Mouse (Mus musculus): ENCODE data around the gene Slc36a3.

Slc36a3 gene
- long read RNA-seq, experiment 1: 0 reads
- long read RNA-seq, experiment 2: 0 reads

- intact Hi-C loops (cut with DNase I): loop anchor here (10.0 kb wide), 1 partner anchor 157 kb away; no protein-coding TSS in a partner anchor
Observed at GRCm38 (mm10) chr11:55151608-55152007, at the start of gene Slc36a3. Gene Slc36a3, minus strand, starts transcription at chr11:55151708.

- intact Hi-C loops (cut with DNase I): no loop called here
Observed at GRCm38 (mm10) chr11:55197740-55198510, 46.4 kb upstream of the Slc36a3 start.

GRCm38 (mm10) chr11:55197086-55197485 is 45.6 kb upstream of the Slc36a3 start:
- intact Hi-C loops (cut with DNase I): no loop called here

- intact Hi-C loops (cut with DNase I): no loop called here
Observed at GRCm38 (mm10) chr11:55190216-55190615, 38.7 kb upstream of the Slc36a3 start.

- intact Hi-C loops (cut with DNase I): no loop called here
Observed at GRCm38 (mm10) chr11:55187777-55188176, 36.3 kb upstream of the Slc36a3 start.

GRCm38 (mm10) chr11:55187292-55187691 is 35.8 kb upstream of the Slc36a3 start:
- intact Hi-C loops (cut with DNase I): no loop called here

- intact Hi-C loops (cut with DNase I): no loop called here
Observed at GRCm38 (mm10) chr11:55184733-55185291, 33.3 kb upstream of the Slc36a3 start, which contains the start of gene Slc36a2. Gene Slc36a2, minus strand, starts transcription at chr11:55185077.

- intact Hi-C loops (cut with DNase I): no loop called here
Observed at GRCm38 (mm10) chr11:55184246-55184645, 32.7 kb upstream of the Slc36a3 start.

GRCm38 (mm10) chr11:55183124-55183523 is 31.6 kb upstream of the Slc36a3 start:
- intact Hi-C loops (cut with DNase I): no loop called here

GRCm38 (mm10) chr11:55179856-55180255 is 28.3 kb upstream of the Slc36a3 start:
- intact Hi-C loops (cut with DNase I): no loop called here

GRCm38 (mm10) chr11:55178830-55179229 is 27.3 kb upstream of the Slc36a3 start:
- intact Hi-C loops (cut with DNase I): no loop called here

GRCm38 (mm10) chr11:55170501-55170900 is 19.0 kb upstream of the Slc36a3 start:
- intact Hi-C loops (cut with DNase I): no loop called here

- intact Hi-C loops (cut with DNase I): no loop called here
Observed at GRCm38 (mm10) chr11:55168914-55169313, 17.4 kb upstream of the Slc36a3 start.

GRCm38 (mm10) chr11:55168504-55168903 is 17.0 kb upstream of the Slc36a3 start:
- intact Hi-C loops (cut with DNase I): no loop called here

- intact Hi-C loops (cut with DNase I): no loop called here
Observed at GRCm38 (mm10) chr11:55165748-55166147, 14.2 kb upstream of the Slc36a3 start.

GRCm38 (mm10) chr11:55164723-55165122 is 13.2 kb upstream of the Slc36a3 start:
- intact Hi-C loops (cut with DNase I): loop anchor here (5.0 kb wide), 1 partner anchor 223 kb away; no protein-coding TSS in a partner anchor

- intact Hi-C loops (cut with DNase I): loop anchor here (5.0 kb wide), 1 partner anchor 225 kb away; no protein-coding TSS in a partner anchor
Observed at GRCm38 (mm10) chr11:55162670-55163069, 11.2 kb upstream of the Slc36a3 start.

GRCm38 (mm10) chr11:55158785-55159359 is 7.4 kb upstream of the Slc36a3 start:
- intact Hi-C loops (cut with DNase I): loop anchor here (5.0 to 10.0 kb wide), 2 partner anchors 67 to 164 kb away; no protein-coding TSS in a partner anchor

GRCm38 (mm10) chr11:55155070-55155421 is 3.5 kb upstream of the Slc36a3 start:
- intact Hi-C loops (cut with DNase I): loop anchor here (5.0 to 10.0 kb wide), 2 partner anchors 63 to 160 kb away; no protein-coding TSS in a partner anchor

- intact Hi-C loops (cut with DNase I): loop anchor here (5.0 to 10.0 kb wide), 2 partner anchors 62 to 160 kb away; no protein-coding TSS in a partner anchor
Observed at GRCm38 (mm10) chr11:55154398-55155069, 3.0 kb upstream of the Slc36a3 start.

- intact Hi-C loops (cut with DNase I): no loop called here
Observed at GRCm38 (mm10) chr11:55148461-55148860, 3.0 kb downstream of the Slc36a3 start.

Data from adrenal gland (tissue).